ENCODE assay signal across 8 mouse cellular contexts in the genomic region with DNA sequence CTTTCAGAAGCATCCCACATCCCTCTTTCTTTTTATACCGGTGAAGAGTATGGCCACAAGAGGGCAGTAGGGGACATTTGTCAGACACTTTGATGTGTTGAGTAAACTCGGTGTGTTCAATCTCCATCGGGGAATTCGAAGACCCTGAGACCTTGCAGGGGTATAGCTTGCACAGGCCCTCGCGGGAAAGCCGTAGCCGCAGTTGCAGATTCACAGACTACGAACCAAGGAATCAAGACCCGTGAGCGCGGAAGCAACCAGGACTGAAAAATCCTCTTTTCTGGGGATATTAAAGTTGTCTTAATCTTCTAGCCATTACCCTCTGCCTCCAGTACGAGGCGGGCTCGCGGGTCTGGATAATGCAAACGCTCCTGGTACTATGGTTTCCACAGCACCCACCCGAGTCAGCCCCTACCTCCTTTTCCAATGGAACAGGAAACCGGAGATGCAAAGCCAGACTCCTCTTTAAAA. TPM values are rescaled to one million over a fixed set of nuclear protein-coding genes. Genes with fewer than 3 reads are reported as not detected.
A peak's percentile ranks its signal among the peaks of the same experiment; 100 is the strongest.
DNase-seq lines count a peak whose midpoint lies in the region; ATAC-seq lines count a peak whose summit lies in the region.

No protein-coding gene starts in this region.

- 1% methylated on average over 19 of the region's 19 CpGs for WGBS in hindbrain, embryonic 14.5 days

- H3K27me3 ChIP-seq in hindbrain, embryonic 14.5 days (ENCODE audit: control insufficient read depth, insufficient read depth, low read length) = no peaks in the 10 kb centered on the region

- peak overlapping the region; percentile 76 for H3K4me2 ChIP-seq in hindbrain, embryonic 14.5 days (replicated peaks)

- ATAC-seq in hindbrain, embryonic 14.5 days (ENCODE audit: low FRiP score) = peak; percentile 44; the same call in 1 of the 2 replicates

- H3K36me3 ChIP-seq in hindbrain, embryonic 14.5 days (replicated peaks; ENCODE audit: control insufficient read depth, insufficient read depth) = no peaks in the 10 kb centered on the region

- DNase-seq in ZHBTc4 (ENCODE audit: low read depth, low spot score) = peak; percentile 83
- DNase-seq in cerebellum, postnatal 14 days = peak; percentile 96 to 97
- DNase-seq in frontal cortex, postnatal 36 days (ENCODE audit: low spot score in 2 of 2) = peak; percentile 82 to 91
- peak; percentile 91 for DNase-seq in hindbrain, embryonic 14.5 days (ENCODE audit: low spot score)
- peak; percentile 73 to 84 for DNase-seq in layer of hippocampus, postnatal 25 days (ENCODE audit: extremely low spot score in 1 of 2, low spot score in 1 of 2)
- peak; percentile 91 for DNase-seq in lung, postnatal 14 days
- peak; percentile 75 for DNase-seq in retina, postnatal 7 days (ENCODE audit: low read depth, low spot score)
- peak; percentile 71 to 72 for DNase-seq in urinary bladder, postnatal 36 days (ENCODE audit: low spot score in 2 of 2)

- peak overlapping the region; percentile 79 for H3K4me3 ChIP-seq in hindbrain, embryonic 14.5 days (replicated peaks; ENCODE audit: low read length)

- no peaks in the 10 kb centered on the region for H3K9me3 ChIP-seq in hindbrain, embryonic 14.5 days (ENCODE audit: control insufficient read depth, low read length)

- peak overlapping the region; percentile 91 for H3K27ac ChIP-seq in hindbrain, embryonic 14.5 days

- peak overlapping the region; percentile 96 for H3K9ac ChIP-seq in hindbrain, embryonic 14.5 days

- H3K4me1 ChIP-seq in hindbrain, embryonic 14.5 days (replicated peaks; ENCODE audit: control insufficient read depth, insufficient read depth, low read length) = peaks cover 25% of the 10 kb centered on the region

RNA-seq across cellular contexts. Expression of a gene that starts 0.9 kb away (rescaled TPM):
- polyA plus RNA-seq in hindbrain, embryonic 14.5 days (2014; fragmentation: Nextera tagmentation; extraction: Ambion mirVana) = 44.4 and 48.3 TPM in 2 replicates
- total RNA-seq in layer of hippocampus, postnatal 25 days (2021) = 10 to 100 TPM; 65.2 to 77.2 TPM

Comparison
In these comparisons a context has a peak if more than half of its experiments do, and no peak if none do; other contexts are left out.
1. Peak in every context shown above with its lines: DNase-seq, ATAC-seq, H3K4me3 ChIP-seq and H3K27ac ChIP-seq.